8 mouse cellular contexts compared by ENCODE assay signal in the genomic region with DNA sequence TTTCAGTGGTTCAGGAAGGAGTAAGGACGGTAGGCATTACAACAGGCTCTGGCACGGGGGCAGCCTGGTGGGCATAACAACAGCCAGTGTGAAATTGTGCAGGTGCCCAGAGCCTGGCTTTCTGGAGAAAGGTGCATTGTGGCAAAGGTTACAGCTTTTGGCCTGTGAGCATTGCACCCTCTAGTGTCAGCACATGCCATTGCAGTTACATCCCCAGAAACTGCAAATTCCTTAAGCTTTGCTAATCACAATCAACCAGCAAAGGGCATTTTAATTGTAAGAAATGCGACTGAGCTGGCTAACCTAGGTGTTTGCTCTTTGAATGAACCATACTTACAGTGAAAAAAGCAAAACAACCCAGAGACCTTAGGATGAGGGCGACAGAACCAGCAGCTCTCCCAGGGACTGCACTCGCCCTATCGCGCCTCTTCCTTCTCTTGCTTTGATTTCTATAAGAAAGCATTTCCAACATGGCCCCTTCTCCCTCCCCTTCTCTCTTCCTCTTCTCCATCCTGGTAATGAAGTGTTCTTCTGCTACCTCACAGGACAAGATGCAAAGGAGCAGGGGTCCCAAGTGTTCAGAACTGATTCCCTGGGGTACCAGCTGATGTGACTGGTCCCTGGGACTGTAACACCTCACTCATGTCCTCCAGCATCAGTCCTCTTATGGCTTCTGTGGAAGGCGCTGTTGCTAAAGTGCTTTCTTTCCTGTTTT. TPM values are rescaled to one million over a fixed set of nuclear protein-coding genes. Genes with fewer than 3 reads are reported as not detected.
DNase-seq lines count a peak whose midpoint lies in the region; ATAC-seq and TF ChIP-seq lines count a peak whose summit lies in the region.

No protein-coding gene starts in this region.

- peak; percentile 35; the same call in 1 of the 2 replicates for ATAC-seq in forebrain, postnatal 0 days
- ATAC-seq in liver, embryonic 12.5 days: no peak
- ATAC-seq in monocyte, adult 5-6 weeks (replicated peaks; ENCODE audit: insufficient number of reproducible peaks, low FRiP score, low TSS enrichment, poor library complexity, severe bottlenecking): peak; percentile 58; the same call in 1 of the 2 replicates

- H3K27ac ChIP-seq in forebrain, postnatal 0 days (ENCODE audit: low read depth, low read length): no peak overlapping the region
- no peak overlapping the region for H3K27ac ChIP-seq in liver, embryonic 12.5 days

- TF ChIP-seq CTCF in forebrain, postnatal 0 days (IDR thresholded peaks at IDR 0.05; ENCODE audit: low read depth): peak; percentile 85

- peaks cover 6% of the 10 kb centered on the region for H3K27me3 ChIP-seq in forebrain, postnatal 0 days (ENCODE audit: insufficient read depth, low read length)
- peaks cover 74% of the 10 kb centered on the region for H3K27me3 ChIP-seq in liver, embryonic 12.5 days (replicated peaks)

- peak overlapping the region; percentile 35 for H3K4me3 ChIP-seq in forebrain, postnatal 0 days (ENCODE audit: low read depth, low read length)
- peak overlapping the region; percentile 8; the same call in 1 of the 2 replicates for H3K4me3 ChIP-seq in liver, embryonic 12.5 days

- no peaks in the 10 kb centered on the region for H3K36me3 ChIP-seq in forebrain, postnatal 0 days (ENCODE audit: insufficient read depth)
- H3K36me3 ChIP-seq in liver, embryonic 12.5 days: no peaks in the 10 kb centered on the region

- 0 out of 2 replicates have a peak, but pooled peaks cover 7% of the 10 kb centered on the region for H3K4me1 ChIP-seq in forebrain, postnatal 0 days (ENCODE audit: insufficient read depth)
- peaks cover 31% of the 10 kb centered on the region for H3K4me1 ChIP-seq in liver, embryonic 12.5 days

- peak overlapping the region; percentile 31; the same call in 1 of the 2 replicates for H3K9ac ChIP-seq in forebrain, postnatal 0 days
- no peak overlapping the region for H3K9ac ChIP-seq in liver, embryonic 12.5 days

- H3K4me2 ChIP-seq in forebrain, postnatal 0 days (ENCODE audit: low read depth): peak overlapping the region; percentile 61
- peak overlapping the region; percentile 51 for H3K4me2 ChIP-seq in liver, embryonic 12.5 days

- H3K9me3 ChIP-seq in forebrain, postnatal 0 days (ENCODE audit: low read length): no peaks in the 10 kb centered on the region
- no peaks in the 10 kb centered on the region for H3K9me3 ChIP-seq in liver, embryonic 12.5 days (replicated peaks)

- under 1% methylated on average over 8 of the region's 8 CpGs for WGBS in forebrain, postnatal 0 days
- under 1% methylated on average over 8 of the region's 8 CpGs for WGBS in liver, embryonic 12.5 days (ENCODE audit: insufficient replicate concordance)

- peak; percentile 82 for DNase-seq in 416B (ENCODE audit: low read depth)
- DNase-seq in ES-CJ7 (ENCODE audit: low read depth, low spot score): peak; percentile 85
- peak; percentile 74 for DNase-seq in cerebellum, adult 9-10 months
- DNase-seq in forebrain, postnatal 0 days: peak; percentile 70
- peak; percentile 74 for DNase-seq in hindlimb bud, embryonic 11.5 days (ENCODE audit: extremely low spot score, low read depth, low spot score)
- peak; percentile 32 to 39 for DNase-seq in thymus, postnatal 36 days

RNA-seq across cellular contexts. Expression of a gene that starts 25.3 kb away (rescaled TPM):
- 41.1 and 52.5 TPM in 2 replicates for total RNA-seq in forebrain, postnatal 0 days (2014; rRNA removed)
- 7.6 and 10.5 TPM in 2 replicates for polyA plus RNA-seq in forebrain, postnatal 0 days (2015; fragmentation: Nextera tagmentation; extraction: Ambion mirVana)
- polyA plus RNA-seq in liver, embryonic 12.5 days (2016; fragmentation: Nextera tagmentation; extraction: Ambion mirVana): 1.6 and 1.9 TPM in 2 replicates
- total RNA-seq in monocyte, adult 5-6 weeks (2017): 0.19 to 1.7 TPM (median 0.86 TPM) in 3 replicates

Comparison
In these comparisons a context has a peak if more than half of its experiments do, and no peak if none do; other contexts are left out.
1. RNA of a gene that starts 25.3 kb away (total RNA-seq): 41.1 to 52.5 TPM in forebrain, postnatal 0 days; 0.19 to 1.7 TPM in monocyte, adult 5-6 weeks; every median in the first group is over 10 times any median in the second.
2. Peak in every context shown above with its lines, with median percentiles within 50 percentile points of each other: DNase-seq.